Mouse (Mus musculus) megakaryocyte progenitor cell, adult 5-6 weeks (primary cell): ENCODE results near the gene Tm9sf2. TPM values are rescaled to one million over a fixed set of nuclear protein-coding genes. Genes with fewer than 3 reads are reported as not detected.

ENCODE experiments used
- ATAC-seq: replicated peaks from 2 replicates; pipeline ENCODE4 v1.8.0; 2016; ENCODE audit warnings: mild to moderate bottlenecking, moderate TSS enrichment, inconsistent platforms; ENCODE audit not compliant: poor library complexity
- total RNA-seq, 2 experiments: library from RNA; stranded (forward) in 1 of 2; stranded (reverse) in 1 of 2; fragments of 157-497, 149-512 nt in 1 of 2; fragments of 200-1000 nt in 1 of 2; gene quantifications; 2 replicates each; pipeline versions ENCODE4 v1.2.3 to v1.2.4; 2015 to 2017

The Tm9sf2 gene
- total RNA-seq, 2 experiments from 2014 or later, result 98.8 to 108 TPM

DNA sequence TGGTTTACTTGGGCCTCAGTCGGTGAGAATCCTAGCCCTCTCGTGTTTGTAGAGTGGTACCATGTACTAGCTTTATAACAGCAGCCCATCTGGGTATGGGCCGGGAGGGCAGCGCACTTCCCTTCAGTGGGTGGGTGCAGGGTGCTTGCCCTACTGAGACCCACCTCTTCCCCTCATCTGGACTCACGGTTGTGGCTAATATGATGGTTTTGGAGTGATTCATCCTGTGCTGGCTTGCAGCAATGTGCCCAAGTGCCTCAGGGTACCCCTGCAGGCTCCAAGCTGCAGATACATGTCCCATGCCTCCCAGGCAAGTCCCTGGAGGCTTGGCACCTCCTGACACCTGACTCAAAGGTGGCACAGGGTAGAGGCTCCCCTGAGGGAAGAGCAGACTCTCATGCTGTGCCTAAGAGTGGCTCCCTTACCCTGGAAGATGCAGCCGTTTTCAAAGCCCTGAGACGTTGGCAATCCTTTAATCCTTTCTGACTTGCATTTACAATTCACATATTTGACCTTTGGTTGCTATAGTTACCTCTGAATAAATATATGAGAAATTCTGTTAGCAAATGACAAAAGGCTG, 63.5 kb downstream of the Tm9sf2 start:
- no peak for ATAC-seq

DNA sequence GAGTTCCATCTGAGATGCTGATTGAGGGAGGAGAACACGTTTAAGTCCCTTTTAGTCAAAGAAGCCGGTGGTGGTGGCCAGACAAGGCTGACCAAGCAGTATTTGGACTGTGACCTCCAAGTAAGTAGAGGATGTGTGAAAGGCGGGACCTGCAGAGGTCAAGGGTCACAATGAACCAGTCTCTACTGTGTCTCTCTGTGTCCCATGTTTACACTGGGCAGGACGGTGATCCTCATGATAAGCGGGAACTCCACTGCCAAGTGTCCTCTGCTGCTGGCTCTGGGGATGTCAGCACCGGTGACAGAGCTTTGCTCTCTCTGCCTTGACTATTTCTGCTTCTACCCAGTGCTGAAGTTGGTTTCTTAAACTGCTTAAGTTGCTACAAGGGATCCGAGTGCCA, 64.2 kb downstream of the Tm9sf2 start:
- no peak for ATAC-seq

DNA sequence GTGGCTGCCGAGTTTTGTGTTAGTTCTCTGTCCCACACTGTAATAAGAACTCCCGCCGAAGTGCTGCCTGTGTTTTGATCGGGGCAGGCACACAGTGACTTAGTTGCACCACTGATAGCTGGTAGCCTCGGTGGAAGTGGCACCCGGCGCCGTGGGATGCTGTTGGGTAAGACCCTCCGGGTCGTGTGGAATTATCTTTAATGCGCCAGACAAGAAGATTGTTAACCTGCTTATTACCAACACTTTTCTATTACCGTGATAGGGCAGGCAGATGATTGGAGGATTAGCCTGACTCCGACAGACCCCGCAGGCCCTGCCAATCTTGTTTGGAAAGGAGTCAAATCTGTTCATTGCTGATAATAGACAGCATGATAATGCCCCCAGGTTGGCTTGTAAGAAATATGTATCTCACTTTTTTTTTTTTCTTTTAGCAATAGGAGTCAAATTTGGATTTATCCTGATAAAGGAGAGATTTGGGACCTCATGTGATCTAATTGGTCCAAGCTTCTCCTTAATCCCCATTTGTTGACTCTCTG, 69.5 kb downstream of the Tm9sf2 start:
- no peak; the same call in 1 of the 2 replicates for ATAC-seq

DNA sequence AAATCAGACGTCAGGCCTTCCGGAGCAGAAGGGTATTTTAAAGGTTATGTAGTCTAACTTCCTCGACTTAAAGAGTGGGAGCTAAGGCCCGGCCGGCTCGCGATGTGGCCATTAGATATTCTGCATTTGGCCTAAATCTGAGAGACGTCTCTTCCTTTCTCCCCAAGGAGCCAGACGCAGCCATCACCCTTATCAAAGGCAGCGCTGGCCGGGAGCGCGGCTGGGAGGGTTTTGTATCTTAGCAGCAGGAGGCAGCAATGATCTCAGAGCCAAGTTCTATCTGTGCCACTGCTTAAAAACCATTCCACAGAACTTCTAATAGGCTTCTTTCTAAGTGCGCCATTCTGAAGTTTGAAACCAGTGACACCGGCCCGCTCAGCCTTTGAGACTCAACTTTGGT, 72.4 kb downstream of the Tm9sf2 start:
- ATAC-seq, result no peak

DNA sequence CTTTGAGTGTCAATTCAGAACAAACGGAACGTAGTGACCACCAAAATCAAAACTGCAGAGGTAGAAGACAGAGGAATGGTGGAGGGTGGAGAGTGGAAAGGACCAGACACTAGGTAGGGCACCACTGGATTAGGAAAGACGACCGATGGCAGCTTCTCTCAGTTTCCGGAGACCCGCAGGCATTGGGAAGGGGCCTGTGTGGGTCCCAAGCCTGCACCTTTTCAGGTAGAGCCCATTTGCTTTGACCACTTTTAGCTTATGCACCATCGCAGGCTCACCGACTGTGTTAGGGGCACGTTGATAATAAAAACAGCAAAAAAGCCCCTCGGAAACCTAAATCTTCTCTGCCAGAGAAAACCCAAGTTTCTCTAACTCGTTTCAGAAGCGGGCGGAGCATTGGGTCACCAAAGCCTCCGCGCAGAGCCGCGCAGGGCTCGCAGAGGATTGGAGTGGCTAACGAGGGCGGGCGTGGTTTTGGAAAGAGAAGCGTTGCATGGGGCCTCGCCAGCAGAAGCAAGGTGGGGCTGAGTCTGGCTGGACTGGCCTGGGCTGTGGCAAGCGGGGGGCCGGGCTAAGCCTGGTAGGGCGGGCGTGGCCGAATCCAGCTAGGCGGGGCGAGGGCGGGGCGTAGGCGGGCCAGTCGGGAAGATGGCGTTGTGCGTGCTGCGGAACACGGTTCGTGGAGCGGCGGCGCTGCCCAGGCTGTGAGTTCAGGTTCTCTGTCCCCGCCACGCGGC, 74.4 kb downstream of the Tm9sf2 start, which contains the start of gene Clybl:
TSS of gene Clybl (plus strand) at position 627 of the 737 bp plus-strand sequence.
- peak; percentile 85 for ATAC-seq

DNA sequence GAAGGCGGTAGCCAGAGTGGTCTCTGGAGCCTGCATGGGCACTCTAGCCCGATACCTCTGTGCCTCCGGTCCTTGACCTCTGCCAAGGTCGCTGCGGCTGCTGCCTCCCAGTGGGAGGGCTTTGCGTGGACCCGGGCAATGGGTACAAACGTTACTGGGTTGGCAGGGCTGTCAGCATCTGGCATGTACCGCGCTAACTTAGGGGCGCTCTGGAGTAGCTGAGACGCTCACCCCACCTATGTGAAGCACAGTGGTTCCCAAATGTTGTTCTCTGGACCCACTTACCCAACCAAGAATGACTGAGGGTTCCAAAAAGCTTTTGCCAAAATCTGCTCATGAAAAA, 74.9 kb downstream of the Tm9sf2 start:
- peak; percentile 56 for ATAC-seq

DNA sequence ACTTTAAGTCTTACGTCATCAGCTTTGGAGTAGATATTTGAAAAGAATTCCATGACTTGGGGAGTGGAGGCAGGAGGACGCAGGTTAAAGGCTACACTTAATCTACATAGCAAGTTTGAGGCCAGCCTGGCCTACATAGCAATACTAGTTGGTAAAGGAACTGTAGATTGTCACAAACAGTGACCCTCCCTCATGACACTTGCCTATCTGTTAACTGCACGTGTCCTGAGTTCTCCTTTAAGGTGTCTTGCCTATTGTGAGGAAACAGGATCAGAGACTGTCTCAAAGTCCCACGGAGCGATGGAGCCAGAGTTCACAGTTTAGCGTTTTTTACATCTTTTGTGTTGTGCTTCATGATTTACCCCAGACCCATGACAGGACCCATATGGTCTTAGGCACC, 75.4 kb downstream of the Tm9sf2 start:
- ATAC-seq, result peak; percentile 3; the same call in 1 of the 2 replicates

DNA sequence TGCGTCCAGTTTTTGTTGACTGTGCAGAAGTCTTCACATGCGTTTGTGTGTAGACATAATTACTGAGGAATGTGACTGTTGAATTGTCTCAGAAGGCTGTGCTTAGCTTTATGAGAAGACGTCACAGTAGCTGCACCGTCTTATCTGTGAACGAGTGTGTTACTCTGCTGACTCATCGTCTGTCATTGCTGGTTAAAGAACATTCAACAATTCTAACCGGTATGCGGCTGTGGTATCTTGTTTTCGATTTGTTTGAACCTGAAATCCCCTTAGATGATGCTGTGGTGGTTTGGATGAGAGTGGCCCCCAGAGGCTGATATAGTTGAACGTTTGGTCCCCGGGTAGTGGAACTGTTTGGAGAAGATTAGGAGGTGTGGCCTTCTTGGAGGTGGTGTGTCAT, 77.1 kb downstream of the Tm9sf2 start:
- peak; percentile 56 for ATAC-seq

DNA sequence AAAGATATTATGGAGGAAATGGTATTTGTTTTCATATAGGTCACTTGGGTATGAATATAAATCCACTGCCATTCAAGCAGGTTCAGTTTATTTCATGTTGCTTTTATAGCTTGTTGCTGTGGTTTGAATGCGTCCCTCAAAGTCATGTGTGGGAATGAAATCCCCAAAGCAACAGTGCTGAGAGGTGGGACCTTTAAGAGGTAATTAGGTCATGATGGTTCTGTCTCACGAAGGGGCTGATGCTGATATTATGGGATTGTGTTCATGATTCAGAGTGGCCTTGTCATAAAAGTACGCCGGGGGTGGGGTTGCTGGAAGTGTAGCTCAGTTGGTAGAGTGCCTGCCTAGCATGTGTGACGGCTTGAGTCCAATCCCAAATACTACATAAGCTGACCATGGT, 81.4 kb downstream of the Tm9sf2 start:
- ATAC-seq, result no peak

DNA sequence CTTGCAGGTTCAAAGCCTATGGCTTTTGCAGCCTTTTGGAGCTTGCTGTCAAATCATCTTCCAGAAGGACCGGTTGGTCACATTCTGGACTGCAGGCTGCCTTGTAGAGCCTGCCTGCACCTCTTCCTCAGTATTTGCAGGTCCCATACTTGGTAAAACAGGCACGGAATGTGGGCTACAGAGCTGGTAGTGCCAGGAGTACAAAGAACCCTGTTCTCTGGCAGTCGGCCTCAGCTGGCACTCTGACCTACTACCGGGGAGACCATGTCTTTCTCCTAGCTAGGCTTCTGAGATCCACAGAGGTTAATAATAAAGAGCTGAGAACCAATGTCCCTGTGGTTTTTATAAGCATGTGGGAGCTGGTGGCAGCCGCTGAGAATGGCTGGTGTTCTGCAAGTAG, 83.1 kb downstream of the Tm9sf2 start:
- ATAC-seq, result no peak

DNA sequence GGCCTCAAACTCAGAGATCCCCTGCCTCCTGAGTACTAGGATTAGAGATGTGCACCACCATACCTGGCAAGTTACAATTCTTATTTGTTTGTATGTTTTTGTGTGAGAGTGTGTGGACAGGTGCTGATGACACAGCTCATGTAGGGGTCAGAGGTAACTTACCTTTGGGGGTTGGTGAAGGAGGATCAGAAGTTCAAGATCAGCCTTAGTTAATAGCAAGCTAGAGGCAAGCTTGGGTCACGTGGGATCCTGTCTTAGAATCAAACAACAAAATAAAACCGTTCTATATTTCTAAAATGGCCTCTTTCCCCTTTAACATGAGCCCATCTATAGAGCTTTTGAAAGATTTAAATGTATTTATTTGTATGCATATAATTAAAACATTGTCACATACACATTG, 83.7 kb downstream of the Tm9sf2 start:
- 0 out of 2 replicates have a peak, but pooled peaks have one; percentile 13 for ATAC-seq

DNA sequence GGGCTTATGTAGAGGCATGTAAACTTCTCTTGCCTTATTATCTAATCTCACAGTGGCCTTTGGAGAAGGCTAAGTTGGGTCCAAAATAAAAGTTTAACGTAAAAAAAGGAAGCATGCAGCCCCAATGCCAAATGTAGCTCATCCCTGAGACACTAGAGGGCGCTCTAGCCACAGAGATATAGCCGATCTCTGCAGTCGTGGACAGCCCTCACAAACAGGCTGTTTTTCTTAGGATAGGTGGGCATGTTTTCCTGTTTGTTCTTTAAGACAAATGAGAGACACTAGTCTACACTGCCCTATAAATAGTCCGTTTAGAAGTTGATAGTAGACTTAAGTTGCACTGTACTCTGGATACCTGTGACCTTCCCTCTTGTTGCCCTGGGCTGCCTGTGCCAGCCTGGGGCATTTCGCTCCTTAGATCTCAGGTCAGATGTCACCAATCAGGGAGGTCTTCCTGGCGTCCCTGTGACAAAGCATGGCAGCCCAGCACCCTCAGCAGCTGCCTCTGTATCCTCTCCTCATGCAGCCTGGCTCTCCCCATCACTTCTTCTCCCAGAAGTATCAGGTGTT, 84.2 kb downstream of the Tm9sf2 start:
- ATAC-seq, result peak; percentile 96

DNA sequence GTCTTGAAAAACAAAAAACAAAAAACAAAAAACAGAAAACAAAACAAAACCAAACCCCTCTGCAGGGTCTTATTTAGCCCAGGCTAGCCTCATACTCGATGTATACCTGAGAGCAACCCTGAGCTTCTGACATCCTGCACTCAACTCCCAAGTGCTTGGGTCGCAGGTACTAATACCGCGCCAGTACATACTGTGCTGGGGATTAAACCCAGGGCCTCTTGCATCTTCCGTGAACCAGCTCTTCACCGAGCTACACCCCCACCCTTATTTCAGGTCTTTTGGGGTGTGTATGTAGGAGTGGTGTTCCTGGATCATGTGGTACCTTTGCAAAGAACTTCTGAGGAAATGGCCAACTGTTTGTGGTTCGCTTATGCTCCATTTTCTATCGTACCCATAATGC, 87.8 kb downstream of the Tm9sf2 start:
- no peak for ATAC-seq

DNA sequence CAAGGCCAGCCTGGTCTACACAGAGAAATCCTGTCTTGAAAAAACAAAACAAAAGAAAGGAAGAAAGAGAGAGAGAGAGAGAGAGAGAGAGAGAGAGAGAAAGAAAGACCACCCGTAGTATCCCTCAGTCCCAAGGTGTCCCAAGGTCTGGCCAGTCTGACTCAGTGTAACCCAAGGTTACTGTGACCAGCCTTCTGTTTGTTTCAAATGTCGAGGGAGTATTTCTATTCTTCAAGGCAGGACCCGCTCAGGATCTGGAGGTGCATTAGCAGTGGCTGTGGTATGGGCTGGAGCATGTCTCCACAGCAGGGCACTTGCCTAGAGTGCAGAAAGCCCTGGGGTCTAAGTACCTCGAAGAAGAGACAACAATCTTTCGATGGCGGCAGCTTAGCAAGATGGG, 90.0 kb downstream of the Tm9sf2 start:
- ATAC-seq, result no peak

DNA sequence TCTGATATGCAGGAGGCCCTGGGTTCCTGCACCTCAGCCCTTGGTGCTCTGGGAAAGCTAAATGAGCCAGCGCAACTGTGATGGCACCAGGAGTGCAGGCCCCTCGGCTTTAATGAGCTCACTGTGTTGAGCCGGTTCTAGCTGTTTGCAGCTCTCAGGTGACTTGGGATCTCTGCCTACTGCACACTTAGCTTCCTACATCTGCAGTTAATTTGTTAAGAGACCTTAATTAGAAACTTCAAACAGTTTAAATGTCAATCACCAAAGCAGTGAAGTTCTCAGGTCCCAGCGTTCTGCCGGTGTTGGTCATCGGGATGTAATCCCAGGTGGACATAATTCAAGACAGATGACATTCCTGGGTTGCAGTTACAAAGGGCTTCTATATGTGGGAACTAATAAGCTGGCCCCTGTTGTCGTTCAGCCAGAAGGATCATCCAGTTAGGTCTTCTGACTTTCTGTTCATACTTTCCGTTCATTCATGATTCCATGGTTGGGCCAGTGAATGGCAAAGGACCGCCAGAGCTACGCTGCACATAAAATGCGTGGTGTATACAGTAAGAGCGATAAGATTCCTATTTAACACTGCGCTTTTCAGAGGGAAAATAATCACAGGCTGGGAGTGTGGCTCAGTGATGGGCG, 93.5 kb downstream of the Tm9sf2 start:
- ATAC-seq, result no peak

DNA sequence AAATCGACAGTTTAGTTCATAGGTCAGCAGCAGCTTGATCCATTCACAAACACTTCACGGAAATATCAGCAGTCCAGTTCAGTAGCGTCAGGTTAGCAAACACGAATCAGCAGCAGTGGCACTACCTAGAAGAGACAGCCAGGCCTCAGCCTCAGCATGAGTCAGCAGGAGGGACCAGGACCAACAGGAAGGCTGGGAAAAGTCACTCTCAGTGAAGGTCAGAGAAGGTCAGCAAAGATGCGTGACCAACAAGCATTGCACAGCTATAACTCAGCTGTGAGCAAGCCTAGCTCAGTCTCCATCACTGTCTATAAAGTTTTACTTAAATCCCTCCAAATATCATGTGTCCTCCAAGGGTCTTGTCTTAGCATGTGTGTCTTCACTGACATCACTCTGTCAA, 102.3 kb downstream of the Tm9sf2 start:
- ATAC-seq, result no peak

Other genes with a start within 250 kb of the Tm9sf2 start
- gene Ubac2, start 228.4 kb upstream of the Tm9sf2 start, total RNA-seq (2015), result 31.1 and 33.5 TPM in 2 replicates
- 19.0 and 25.2 TPM in 2 replicates for gene Ubac2, start 228.4 kb upstream of the Tm9sf2 start, total RNA-seq (2017)
- 0.68 and 2.1 TPM in 2 replicates for gene Gpr18, start 191.3 kb upstream of the Tm9sf2 start, total RNA-seq (2015)
- gene Gpr18, start 191.3 kb upstream of the Tm9sf2 start, total RNA-seq (2017), result 0.34 and 1.9 TPM in 2 replicates
- gene Gpr183, start 141.8 kb upstream of the Tm9sf2 start, total RNA-seq (2015), result 4.0 and 7.1 TPM in 2 replicates
- 2.2 and 3.5 TPM in 2 replicates for gene Gpr183, start 141.8 kb upstream of the Tm9sf2 start, total RNA-seq (2017)
- not detected in 2 replicates for gene Timm8a2, start 72.4 kb upstream of the Tm9sf2 start, total RNA-seq (2015)
- not detected in 2 replicates for gene Timm8a2, start 72.4 kb upstream of the Tm9sf2 start, total RNA-seq (2017)
- gene Clybl, start 74.7 kb downstream of the Tm9sf2 start, total RNA-seq (2015), result 30.4 and 31.5 TPM in 2 replicates
- gene Clybl, start 74.7 kb downstream of the Tm9sf2 start, total RNA-seq (2017), result 6.8 and 8.5 TPM in 2 replicates